Mouse (Mus musculus) frontal cortex, adult 2 months (tissue): ENCODE results near the gene Tk1. TPM values are rescaled to one million over a fixed set of nuclear protein-coding genes. Genes with fewer than 3 reads are reported as not detected.
"Not testable (repeated sequence)": the region's sequence is repeated elsewhere in the genome, so short reads cannot be mapped to it uniquely, and the experiment has no call there.

ENCODE experiments used
- DNase-seq, 2 experiments: peaks; one replicate each; pipeline ENCODE4 v3.0.0; 2022; ENCODE audit warnings: low spot score in 1 of 2; ENCODE audit errors: extremely low spot score in 1 of 2
- polyA plus RNA-seq: library from polyadenylated mRNA; depleted of rRNA; stranded (reverse); fragments of >200 nt; gene quantifications from 2 replicates; pipeline ENCODE4 v1.2.3, GENCODE M21; 2012

Tk1 gene
- polyA plus RNA-seq, 1 experiment: 1.5 TPM

- DNase-seq: no peak
Measured at GRCm38 (mm10) chr11:117848271-117848984, 22.5 kb upstream of the Tk1 start.

- no peak for DNase-seq
Measured at GRCm38 (mm10) chr11:117847593-117848215, 21.8 kb upstream of the Tk1 start.

- DNase-seq: no peak
Measured at GRCm38 (mm10) chr11:117846640-117847039, 20.7 kb upstream of the Tk1 start.

GRCm38 (mm10) chr11:117845651-117846050 is 19.8 kb upstream of the Tk1 start:
- no peak for DNase-seq

GRCm38 (mm10) chr11:117844997-117845396 is 19.1 kb upstream of the Tk1 start:
- DNase-seq: no peak

- DNase-seq: no peak
Measured at GRCm38 (mm10) chr11:117843434-117843833, 17.5 kb upstream of the Tk1 start.

- DNase-seq: no peak
Measured at GRCm38 (mm10) chr11:117840910-117841309, 15.0 kb upstream of the Tk1 start.

- no peak for DNase-seq
Measured at GRCm38 (mm10) chr11:117839021-117839420, 13.1 kb upstream of the Tk1 start.

GRCm38 (mm10) chr11:117838572-117838971 is 12.7 kb upstream of the Tk1 start:
- DNase-seq: no peak

GRCm38 (mm10) chr11:117836306-117836705 is 10.4 kb upstream of the Tk1 start:
- DNase-seq: peak; percentile 37 to 73

- DNase-seq: no peak
Measured at GRCm38 (mm10) chr11:117834086-117834485, 8.2 kb upstream of the Tk1 start.

GRCm38 (mm10) chr11:117833509-117833908 is 7.6 kb upstream of the Tk1 start:
- DNase-seq: not testable (repeated sequence)

GRCm38 (mm10) chr11:117832086-117832969 is 6.4 kb upstream of the Tk1 start:
- DNase-seq: peak in 1 of 2 experiments; percentile 82

GRCm38 (mm10) chr11:117830401-117830800 is 4.5 kb upstream of the Tk1 start:
- DNase-seq: no peak

- no peak for DNase-seq
Measured at GRCm38 (mm10) chr11:117829671-117830215, 3.9 kb upstream of the Tk1 start.

- DNase-seq: no peak
Measured at GRCm38 (mm10) chr11:117828888-117829604, 3.2 kb upstream of the Tk1 start.

GRCm38 (mm10) chr11:117828149-117828887 is 2.4 kb upstream of the Tk1 start:
- DNase-seq: no peak

- no peak for DNase-seq
Measured at GRCm38 (mm10) chr11:117827386-117827785, 1.5 kb upstream of the Tk1 start.

- DNase-seq: no peak
Measured at GRCm38 (mm10) chr11:117826916-117827315, 1.0 kb upstream of the Tk1 start.

- DNase-seq: no peak
Measured at GRCm38 (mm10) chr11:117826164-117826563, 272 bp upstream of the Tk1 start.
